Mouse (Mus musculus) sigmoid colon, adult 10 weeks (tissue): Measurements from ENCODE around the gene D130040H23Rik. TPM values are rescaled to one million over a fixed set of nuclear protein-coding genes. Genes with fewer than 3 reads are reported as not detected.

Source experiments
- polyA plus RNA-seq: library from polyadenylated mRNA; stranded (reverse); fragments of 350-450 nt; fragmentation: Illumina TruSeq; extraction: RNeasy Lipid Tissue Mini Kit (QIAGEN cat#74804); gene quantifications from one replicate; pipeline ENCODE4 v1.2.3, GENCODE M21; 2014; ENCODE audit warnings: low read depth, low replicate concordance

The D130040H23Rik gene
- 15.0 TPM for polyA plus RNA-seq

GRCm38 (mm10) chr8:69270386-69271202 lies at the start of gene D130040H23Rik:
D130040H23Rik (plus strand) TSS chr8:69271080.

Other genes with a start within 250 kb of the D130040H23Rik start
- gene Zfp930, start 62.0 kb upstream of the D130040H23Rik start, polyA plus RNA-seq = 78.7 TPM
- not detected for gene Gm9495, start 182.5 kb downstream of the D130040H23Rik start, polyA plus RNA-seq